Mouse (Mus musculus) intestine, embryonic 16.5 days (tissue): Measurements from ENCODE around the gene Cep104. TPM values are rescaled to one million over a fixed set of nuclear protein-coding genes. Genes with fewer than 3 reads are reported as not detected.

Experiments used
- ATAC-seq: fragments of 200-750 bp; cut with Nextera tagmentation; 2 replicates; pipeline ENCODE4 v1.8.0; 2017; ENCODE audit warnings: moderate TSS enrichment, moderate library complexity
- H3K27ac ChIP-seq: fragments of 300-500 bp; sonication (generic); 2 replicates; pipeline ENCODE4 v1.5.1; 2014; ENCODE audit warnings: mild to moderate bottlenecking, low read length
- H3K27me3 ChIP-seq: fragments of 300-500 bp; sonication (generic); replicated peaks from 2 replicates; pipeline ENCODE4 v1.6.1; 2014; ENCODE audit warnings: low read length, control low read depth, mixed read lengths; ENCODE audit not compliant: control insufficient read depth, insufficient read depth
- H3K36me3 ChIP-seq: fragments of 300-500 bp; sonication (generic); 2 replicates; pipeline ENCODE4 v1.6.1; 2014; ENCODE audit warnings: low read length, control low read depth; ENCODE audit not compliant: control insufficient read depth, insufficient read depth
- H3K4me1 ChIP-seq: fragments of 300-500 bp; sonication (generic); 2 replicates; pipeline ENCODE4 v1.6.1; 2014; ENCODE audit warnings: low read length, control low read depth, mixed read lengths; ENCODE audit not compliant: control insufficient read depth, insufficient read depth
- H3K4me2 ChIP-seq: fragments of 300-500 bp; sonication (generic); 2 replicates; pipeline ENCODE4 v1.6.1; 2014; ENCODE audit warnings: low read depth, low read length, control low read depth
- H3K4me3 ChIP-seq: fragments of 300-500 bp; sonication (generic); 2 replicates; pipeline ENCODE4 v1.5.1; 2014; ENCODE audit warnings: mild to moderate bottlenecking, low read length
- H3K9ac ChIP-seq: fragments of 300-500 bp; sonication (generic); 2 replicates; pipeline ENCODE4 v1.6.1; 2014; ENCODE audit warnings: low read depth, low read length
- H3K9me3 ChIP-seq: fragments of 300-500 bp; sonication (generic); 2 replicates; pipeline ENCODE4 v1.6.1; 2016; ENCODE audit warnings: low read length, control low read depth; ENCODE audit not compliant: control insufficient read depth
- WGBS: fragments of 180-500 bp; shearing (Covaris S2); extraction: QIAGEN DNeasy Blood & Tissue Kit; methylation state at CpG from one replicate; pipeline ENCODE4 v1.1.7; 2014; 5-methylcytosine and 5-hydroxymethylcytosine counted together
- polyA plus RNA-seq: library from polyadenylated mRNA; unstranded; fragments of >200 nt; fragmentation: Nextera tagmentation; extraction: Ambion mirVana; gene quantifications from 2 replicates; pipeline ENCODE4 v1.2.1, GENCODE M21; 2015

Cep104 gene
- polyA plus RNA-seq, 1 experiment from 2014 or later = 10.6 TPM

DNA sequence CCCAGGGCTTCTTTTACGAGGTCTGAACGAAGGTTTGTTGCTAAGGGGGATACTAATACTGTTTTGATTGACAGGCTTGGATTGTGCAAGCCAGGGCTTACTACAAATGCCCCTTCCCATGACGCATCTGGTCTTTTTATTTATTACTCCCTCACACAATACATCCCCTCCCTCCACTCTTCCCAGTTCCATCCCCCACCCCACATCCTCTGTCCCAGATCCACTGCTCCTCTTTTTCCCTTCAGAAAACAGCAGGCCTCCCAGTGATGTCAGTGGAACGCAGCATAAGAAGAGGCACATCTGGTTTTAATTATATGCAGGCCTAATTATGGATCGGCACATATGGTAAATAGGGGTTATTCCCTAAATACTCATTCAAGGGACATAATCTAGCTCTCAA lies 23.3 kb upstream of the Cep104 start:
- Histone ChIP-seq H3K4me3 (no peak overlapping the region), H3K36me3 (no peaks in the 10 kb centered on the region), H3K4me1 (no peaks in the 10 kb centered on the region), H3K27ac (no peak overlapping the region), H3K9me3 (no peaks in the 10 kb centered on the region), H3K27me3 (no peaks in the 10 kb centered on the region), H3K4me2 (no peak overlapping the region), H3K9ac (no peak overlapping the region)
- no peak for ATAC-seq
- 53% methylated on average over 5 of the region's 5 CpGs for WGBS

DNA sequence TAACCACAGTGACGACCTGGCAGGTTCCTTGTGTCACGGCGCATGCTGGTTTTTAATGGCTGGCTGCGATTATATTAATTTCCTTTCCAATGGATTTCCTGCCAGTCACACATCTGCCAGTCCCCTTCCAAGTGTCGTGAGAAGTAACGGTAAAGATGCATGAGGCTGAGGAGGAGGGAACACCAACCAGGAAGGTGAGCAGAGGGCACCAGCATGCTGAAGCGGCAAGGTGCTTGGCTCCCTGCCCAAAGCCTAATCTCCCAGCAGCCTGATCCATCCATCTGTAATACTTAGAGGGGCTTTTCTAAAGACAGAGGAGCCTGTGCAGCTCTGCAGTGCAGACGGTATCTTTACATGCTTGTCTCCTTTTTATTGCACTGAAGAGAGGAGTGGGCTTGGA lies 19.3 kb upstream of the Cep104 start:
- H3K9ac ChIP-seq = no peak overlapping the region
- H3K27me3 ChIP-seq = no peaks in the 10 kb centered on the region
- 76% methylated on average over 8 of the region's 8 CpGs for WGBS
- peaks cover 9% of the 10 kb centered on the region; the same call in 1 of the 2 replicates for H3K4me1 ChIP-seq
- H3K36me3 ChIP-seq = no peaks in the 10 kb centered on the region
- no peak overlapping the region for H3K27ac ChIP-seq
- H3K4me3 ChIP-seq = no peak overlapping the region
- no peaks in the 10 kb centered on the region for H3K9me3 ChIP-seq
- no peak for ATAC-seq
- H3K4me2 ChIP-seq = no peak overlapping the region

DNA sequence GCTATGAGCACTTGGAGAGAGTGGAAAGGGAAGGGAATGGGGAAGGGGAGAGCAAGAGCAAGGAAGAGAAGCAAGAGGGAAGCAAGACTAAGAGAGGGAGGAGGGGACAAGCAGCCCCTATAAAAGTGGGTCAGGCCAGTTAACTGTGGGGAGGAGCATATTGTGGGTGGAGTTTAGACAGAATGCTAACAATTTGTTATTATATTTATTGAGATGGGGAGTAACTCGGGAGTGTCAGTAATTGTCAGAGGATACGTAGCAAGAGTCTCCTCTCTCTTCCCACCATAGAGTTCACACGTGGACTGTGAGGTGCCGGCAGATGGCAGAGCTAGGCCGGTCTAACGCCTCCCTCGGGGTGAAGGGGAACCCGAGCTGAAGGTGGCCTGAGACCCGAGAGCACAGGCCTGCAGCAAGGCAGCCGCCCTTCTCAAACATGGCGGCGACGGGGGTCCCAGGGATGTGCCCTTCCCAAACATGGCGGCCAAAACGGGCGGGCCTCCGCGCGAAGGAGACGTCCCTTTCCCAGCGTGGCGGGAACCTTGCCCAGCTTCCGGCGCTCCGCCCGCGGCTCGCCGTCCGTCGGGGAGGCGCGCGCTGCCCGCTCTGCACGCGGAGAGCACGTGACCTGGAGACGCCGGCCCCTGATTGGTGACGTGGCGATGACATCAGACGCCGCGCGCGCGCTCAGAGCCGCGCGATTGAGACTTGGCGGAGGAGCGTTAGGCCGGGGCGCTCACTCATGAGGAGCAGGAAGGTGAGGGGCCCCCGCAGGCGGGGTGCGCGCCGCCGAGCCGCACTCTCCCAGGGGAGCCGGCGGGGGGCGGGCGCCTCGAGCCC lies 18.2 kb upstream of the Cep104 start, which contains the start of gene A430005L14Rik:
TSS of gene A430005L14Rik (plus strand) at position 669 of the 837 bp plus-strand sequence.
- peak; percentile 98 for ATAC-seq
- 1% methylated on average over 65 of the region's 67 CpGs for WGBS
- Histone ChIP-seq H3K4me1 (peaks cover 9% of the 10 kb centered on the region; the same call in 1 of the 2 replicates), H3K4me2 (peak within 1 kb of the TSS; percentile 72), H3K36me3 (peaks cover 5% of the 10 kb centered on the region; the same call in 1 of the 2 replicates), H3K9ac (peak within 1 kb of the TSS; percentile 93), H3K4me3 (peak within 1 kb of the TSS; percentile 85), H3K27ac (peak within 1 kb of the TSS; percentile 97), H3K9me3 (no peaks in the 10 kb centered on the region), H3K27me3 (no peaks in the 10 kb centered on the region)

DNA sequence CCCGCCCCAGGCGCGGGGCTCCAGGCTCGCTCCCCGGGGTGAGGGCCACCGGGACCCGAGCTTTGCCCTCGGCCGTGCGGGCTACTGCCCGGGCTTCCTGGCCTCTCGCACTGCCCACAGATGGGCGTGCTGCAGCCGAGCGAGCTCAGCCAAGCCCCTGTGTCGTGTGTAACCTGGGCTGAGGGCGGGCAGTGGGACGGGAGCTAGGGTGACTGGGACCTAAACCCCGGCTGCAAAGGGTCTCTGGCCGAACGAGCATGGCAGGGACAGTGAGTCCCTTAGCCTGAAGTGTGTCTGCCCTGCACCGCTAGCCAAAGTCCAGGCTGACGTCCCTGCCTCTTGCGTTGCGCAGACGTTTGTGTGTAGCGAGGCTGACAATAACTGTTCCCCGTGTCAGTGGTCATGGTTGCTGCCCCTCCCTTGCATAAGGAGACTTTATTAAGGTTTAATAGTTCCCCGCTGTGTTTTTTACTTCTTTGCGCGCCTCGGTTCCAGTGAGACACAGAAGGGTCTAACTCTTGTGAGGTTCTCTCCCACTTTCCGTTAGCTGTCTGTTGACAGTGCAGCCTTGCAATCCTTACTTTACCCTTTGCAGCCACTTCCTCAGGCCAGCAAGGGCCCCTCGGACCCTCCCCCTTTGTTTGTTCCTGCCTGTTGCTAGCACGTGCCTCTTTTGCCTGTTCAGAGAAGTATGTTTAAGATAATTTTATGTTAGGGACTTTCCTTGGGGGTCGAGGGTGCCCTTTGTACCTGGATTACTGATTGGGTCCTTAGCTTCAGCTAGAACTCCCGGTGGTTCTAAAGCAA lies 17.3 kb upstream of the Cep104 start:
- ATAC-seq = peak; percentile 55; the same call in 1 of the 2 replicates
- under 1% methylated on average over 37 of the region's 37 CpGs for WGBS
- H3K4me2 ChIP-seq = peak overlapping the region; percentile 53

DNA sequence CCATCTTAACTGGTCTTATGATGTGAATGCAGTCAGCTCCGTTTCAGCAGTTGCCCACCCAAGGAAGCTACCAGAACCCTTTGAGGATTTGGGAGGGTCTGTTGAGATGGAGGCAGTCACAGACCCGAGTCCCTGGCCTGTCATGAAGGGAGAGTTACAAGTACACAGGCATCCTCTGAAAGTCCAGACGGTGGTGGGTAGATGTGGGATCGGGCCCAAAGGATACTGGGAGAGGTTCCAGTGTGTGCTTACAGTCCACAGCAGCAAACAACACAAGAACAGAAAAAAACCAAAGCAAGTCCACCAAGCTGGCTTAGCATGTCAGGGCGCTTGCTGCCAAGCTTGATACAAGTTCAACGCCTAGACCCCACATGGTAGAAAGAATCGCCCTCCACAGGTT lies 12.4 kb upstream of the Cep104 start:
- WGBS = 81% methylated on average over 7 of the region's 7 CpGs
- peaks cover 13% of the 10 kb centered on the region for H3K36me3 ChIP-seq
- ATAC-seq = no peak

More for the DNA sequence above, 17.3 kb upstream of the Cep104 start:
- Histone ChIP-seq H3K4me3 (peak overlapping the region; percentile 85), H3K4me1 (peaks cover 9% of the 10 kb centered on the region; the same call in 1 of the 2 replicates), H3K27ac (peak overlapping the region; percentile 97), H3K9ac (peak overlapping the region; percentile 93), H3K36me3 (peaks cover 5% of the 10 kb centered on the region), H3K9me3 (no peaks in the 10 kb centered on the region), H3K27me3 (no peaks in the 10 kb centered on the region)

DNA sequence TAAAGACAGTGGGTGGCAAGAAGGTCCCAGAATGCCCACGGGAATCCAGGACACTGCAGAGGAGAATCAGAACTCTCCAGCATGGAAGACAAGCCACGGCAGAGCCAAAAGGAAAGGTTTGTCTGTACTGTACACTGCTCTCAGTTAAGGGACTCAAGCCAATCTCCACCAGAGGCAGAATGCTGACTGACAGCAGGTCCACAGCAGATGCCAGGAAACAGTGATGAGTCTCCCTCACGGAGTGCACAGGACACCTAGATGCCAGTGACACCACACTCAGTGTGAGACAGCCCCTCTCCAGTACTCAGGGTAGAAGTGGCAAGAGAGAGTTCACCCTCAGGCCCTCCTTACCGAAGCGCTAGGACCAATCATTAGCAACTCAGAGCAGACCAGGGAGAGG lies 8.3 kb upstream of the Cep104 start:
- H3K27ac ChIP-seq = no peak overlapping the region
- H3K9ac ChIP-seq = no peak overlapping the region
- H3K9me3 ChIP-seq = no peaks in the 10 kb centered on the region
- no peak overlapping the region for H3K4me2 ChIP-seq
- H3K36me3 ChIP-seq = peaks cover 8% of the 10 kb centered on the region; the same call in 1 of the 2 replicates
- H3K4me1 ChIP-seq = no peaks in the 10 kb centered on the region
- no peaks in the 10 kb centered on the region for H3K27me3 ChIP-seq
- no peak for ATAC-seq
- H3K4me3 ChIP-seq = no peak overlapping the region
- WGBS = 86% methylated on average over 5 of the region's 5 CpGs

More for the DNA sequence above, 12.4 kb upstream of the Cep104 start:
- Histone ChIP-seq H3K9ac (no peak overlapping the region), H3K4me1 (peaks cover 9% of the 10 kb centered on the region; the same call in 1 of the 2 replicates), H3K4me2 (no peak overlapping the region), H3K27me3 (no peaks in the 10 kb centered on the region), H3K4me3 (no peak overlapping the region), H3K9me3 (no peaks in the 10 kb centered on the region), H3K27ac (no peak overlapping the region)

DNA sequence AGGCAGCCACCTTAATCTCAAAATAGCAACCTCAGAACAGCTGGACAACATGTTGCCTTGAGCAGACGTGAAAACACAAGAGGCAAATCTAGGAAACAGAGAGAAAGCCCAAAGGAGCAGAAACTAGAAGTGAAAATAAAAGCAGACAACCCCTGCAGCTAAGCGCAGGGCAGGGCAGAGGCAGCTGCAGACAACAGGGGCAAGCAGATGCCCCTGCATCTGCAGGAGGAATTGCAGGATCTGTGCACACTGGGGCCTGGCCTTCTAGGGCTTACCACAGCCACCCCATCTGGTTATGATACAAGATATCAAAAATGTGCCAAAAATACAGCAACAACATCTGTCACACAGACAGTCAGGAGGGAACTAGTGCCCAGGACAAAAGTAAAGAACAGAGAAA lies 7.4 kb upstream of the Cep104 start:
- Histone ChIP-seq H3K36me3 (peaks cover 8% of the 10 kb centered on the region; the same call in 1 of the 2 replicates), H3K27me3 (no peaks in the 10 kb centered on the region), H3K9ac (no peak overlapping the region), H3K4me2 (no peak overlapping the region), H3K27ac (no peak overlapping the region), H3K4me1 (no peaks in the 10 kb centered on the region), H3K9me3 (no peaks in the 10 kb centered on the region), H3K4me3 (no peak overlapping the region)
- 90% methylated on average over 2 of the region's 2 CpGs for WGBS
- no peak for ATAC-seq

DNA sequence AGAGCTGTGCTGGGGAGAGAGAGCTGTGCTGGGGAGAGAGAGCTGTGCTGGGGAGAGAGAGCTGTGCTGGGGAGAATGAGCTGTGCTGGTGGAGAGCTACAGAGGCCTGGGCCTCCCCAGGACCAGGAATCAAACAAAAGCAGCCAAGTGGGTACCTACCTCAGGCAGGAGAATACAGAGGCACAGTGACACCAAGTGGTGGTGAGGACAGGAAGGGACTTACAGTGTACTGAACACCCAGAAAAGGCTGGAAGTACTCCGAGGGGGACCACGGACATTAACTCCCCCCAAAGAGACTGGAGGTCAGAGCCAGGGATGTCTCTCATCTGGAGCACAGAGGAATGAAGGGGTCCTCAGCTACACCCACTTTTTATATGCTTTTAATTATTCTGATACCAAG lies 6.9 kb upstream of the Cep104 start:
- H3K9me3 ChIP-seq = no peaks in the 10 kb centered on the region

DNA sequence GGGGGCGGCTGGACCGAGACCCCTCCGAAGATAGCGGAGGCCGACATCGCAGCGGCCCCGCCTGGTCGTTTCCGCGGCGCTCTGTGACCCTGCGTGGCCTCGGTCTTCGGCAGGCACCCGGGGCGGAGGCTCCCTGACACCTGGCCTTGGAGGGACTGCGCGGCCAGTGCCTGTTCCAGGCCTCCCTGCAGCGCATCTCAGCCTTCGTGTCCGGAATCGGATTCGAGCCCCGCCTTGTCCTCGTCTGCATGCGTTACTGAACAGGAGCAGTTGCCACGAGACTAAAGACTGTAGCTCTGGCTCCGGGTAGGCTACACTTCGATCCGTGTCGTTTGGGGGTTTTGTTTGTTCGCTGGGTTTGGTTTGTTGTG lies 283 bp downstream of the Cep104 start:
- peak overlapping the region; percentile 91 for H3K4me3 ChIP-seq
- H3K9ac ChIP-seq = peak overlapping the region; percentile 80
- peaks cover 11% of the 10 kb centered on the region for H3K4me1 ChIP-seq
- peak; percentile 81 for ATAC-seq
- H3K4me2 ChIP-seq = peak overlapping the region; percentile 74
- H3K36me3 ChIP-seq = peaks cover 2% of the 10 kb centered on the region; the same call in 1 of the 2 replicates
- no peak overlapping the region for H3K27ac ChIP-seq
- H3K9me3 ChIP-seq = no peaks in the 10 kb centered on the region
- WGBS = under 1% methylated on average over 30 of the region's 33 CpGs
- no peaks in the 10 kb centered on the region for H3K27me3 ChIP-seq

More for the DNA sequence above, 6.9 kb upstream of the Cep104 start:
- H3K4me1 ChIP-seq = no peaks in the 10 kb centered on the region
- H3K4me2 ChIP-seq = no peak overlapping the region
- ATAC-seq = no peak
- 81% methylated on average over 2 of the region's 2 CpGs for WGBS
- no peak overlapping the region for H3K9ac ChIP-seq
- no peaks in the 10 kb centered on the region for H3K27me3 ChIP-seq
- no peak overlapping the region for H3K4me3 ChIP-seq
- H3K36me3 ChIP-seq = peaks cover 8% of the 10 kb centered on the region; the same call in 1 of the 2 replicates
- no peak overlapping the region for H3K27ac ChIP-seq
